Mouse (Mus musculus): ENCODE measurements at regions not wholly inside any gene's neighbourhood (a gene's known extent, or its start where the extent isn't known, plus 50 kb on each side); places are given as distances from the start of the nearest gene placed in this dataset.

- TF ChIP-seq CTCF (IDR thresholded peaks at IDR 0.05; ENCODE audit: borderline replicate concordance, insufficient read depth, low read length) (no peak), POLR2A (IDR thresholded peaks at IDR 0.05; ENCODE audit: low read depth, low read length) (no peak)
Observed at GRCm38 (mm10) chr11:19389136-19389535, 370.4 kb upstream of the Meis1 start.

Measured in embryonic fibroblast, embryonic 13.5 days (primary cell).